Mouse (Mus musculus): ENCODE results near the gene Nat8f1.
"Not testable (repeated sequence)": the region's sequence is repeated elsewhere in the genome, so short reads cannot be mapped to it uniquely, and the experiment has no call there.

Gene Nat8f1

GRCm38 (mm10) chr6:85915539-85916513 lies at the start of gene Nat8f1:
Gene Nat8f1, minus strand, starts transcription at chr6:85915687.
- DNase-seq (ENCODE audit: low spot score), result peak; percentile 92

- DNase-seq (ENCODE audit: low spot score), result peak; percentile 96
Observed at GRCm38 (mm10) chr6:85961101-85962091, 45.9 kb upstream of the Nat8f1 start, which contains the start of gene Dusp11. Gene Dusp11, minus strand, starts transcription at chr6:85961667.

- no peak for DNase-seq (ENCODE audit: low spot score)
Observed at GRCm38 (mm10) chr6:85957581-85957980, 42.1 kb upstream of the Nat8f1 start.

- no peak for DNase-seq (ENCODE audit: low spot score)
Observed at GRCm38 (mm10) chr6:85948549-85948948, 33.1 kb upstream of the Nat8f1 start.

GRCm38 (mm10) chr6:85942469-85942868 lies 27.0 kb upstream of the Nat8f1 start:
- no peak for DNase-seq (ENCODE audit: low spot score)

GRCm38 (mm10) chr6:85938701-85939100 lies 23.2 kb upstream of the Nat8f1 start:
- peak; percentile 52 for DNase-seq (ENCODE audit: low spot score)

- peak; percentile 90 for DNase-seq (ENCODE audit: low spot score)
Observed at GRCm38 (mm10) chr6:85936508-85937465, 21.3 kb upstream of the Nat8f1 start.

- DNase-seq (ENCODE audit: low spot score), result peak; percentile 38
Observed at GRCm38 (mm10) chr6:85935646-85936045, 20.2 kb upstream of the Nat8f1 start.

GRCm38 (mm10) chr6:85934047-85934446 lies 18.6 kb upstream of the Nat8f1 start:
- DNase-seq (ENCODE audit: low spot score), result no peak

GRCm38 (mm10) chr6:85929312-85929711 lies 13.8 kb upstream of the Nat8f1 start:
- no peak for DNase-seq (ENCODE audit: low spot score)

GRCm38 (mm10) chr6:85927476-85928464 lies 12.3 kb upstream of the Nat8f1 start:
- no peak for DNase-seq (ENCODE audit: low spot score)

GRCm38 (mm10) chr6:85926709-85927108 lies 11.2 kb upstream of the Nat8f1 start:
- DNase-seq (ENCODE audit: low spot score), result no peak

GRCm38 (mm10) chr6:85923643-85924042 lies 8.2 kb upstream of the Nat8f1 start:
- no peak for DNase-seq (ENCODE audit: low spot score)

GRCm38 (mm10) chr6:85919401-85919800 lies 3.9 kb upstream of the Nat8f1 start:
- no peak for DNase-seq (ENCODE audit: low spot score)

GRCm38 (mm10) chr6:85918341-85918740 lies 2.9 kb upstream of the Nat8f1 start:
- not testable (repeated sequence) for DNase-seq (ENCODE audit: low spot score)

- no peak for DNase-seq (ENCODE audit: low spot score)
Observed at GRCm38 (mm10) chr6:85916596-85916995, 1.1 kb upstream of the Nat8f1 start.

- peak; percentile 37 for DNase-seq (ENCODE audit: low spot score)
Observed at GRCm38 (mm10) chr6:85915141-85915538, 347 bp downstream of the Nat8f1 start.

GRCm38 (mm10) chr6:85911587-85911986 lies 3.9 kb downstream of the Nat8f1 start, which contains the start of gene Tprkb:
Gene Tprkb, plus strand, starts transcription at chr6:85911865.
- DNase-seq (ENCODE audit: low spot score), result no peak

GRCm38 (mm10) chr6:85909704-85910103 lies 5.8 kb downstream of the Nat8f1 start:
- no peak for DNase-seq (ENCODE audit: low spot score)

GRCm38 (mm10) chr6:85908341-85908740 lies 7.1 kb downstream of the Nat8f1 start:
- no peak for DNase-seq (ENCODE audit: low spot score)
